Mouse (Mus musculus) left cerebral cortex, postnatal 10 days (tissue): ENCODE measurements around the gene Nicn1. TPM values are rescaled to one million over a fixed set of nuclear protein-coding genes. Genes with fewer than 3 reads are reported as not detected.
A peak's percentile ranks its signal among the peaks of the same experiment; 100 is the strongest.
"Not testable (repeated sequence)": the region's sequence is repeated elsewhere in the genome, so short reads cannot be mapped to it uniquely, and the experiment has no call there.

Experiments used
- DNase-seq, 2 experiments: peaks; one replicate each; pipeline ENCODE4 v3.0.0; 2021 to 2022; ENCODE audit warnings: low spot score in 2 of 2, mixed read lengths in 1 of 2; ENCODE audit errors: extremely low spot score in 1 of 2
- intact Hi-C: fragments of 180-260 bp; cut with DNase I; formaldehyde crosslinking; loops from one replicate; pipeline ENCODE4 v1.15.1; 2025
- total RNA-seq, 2 experiments: library from RNA; stranded (reverse); gene quantifications; 2 replicates each; pipeline ENCODE4 v1.2.3; 2021

The Nicn1 gene
- total RNA-seq: 100 to 1,000 TPM; 118 to 122 TPM

- intact Hi-C loops: no loop called here
- peak; percentile 93 to 97 for DNase-seq
Measured at GRCm38 (mm10) chr9:108290016-108290750, at the start of gene Nicn1. TSS of gene Nicn1 (plus strand) at chr9:108290429.

- DNase-seq: no peak
Measured at GRCm38 (mm10) chr9:108244540-108244939, 45.7 kb upstream of the Nicn1 start.

GRCm38 (mm10) chr9:108244984-108245383 lies 45.2 kb upstream of the Nicn1 start:
- intact Hi-C loops: no loop called here
- no peak for DNase-seq

More at GRCm38 (mm10) chr9:108244540-108244939, 45.7 kb upstream of the Nicn1 start:
- intact Hi-C loops: no loop called here

GRCm38 (mm10) chr9:108248957-108249356 lies 41.3 kb upstream of the Nicn1 start:
- DNase-seq: no peak
- intact Hi-C loops: no loop called here

- no peak for DNase-seq
Measured at GRCm38 (mm10) chr9:108251877-108252276, 38.4 kb upstream of the Nicn1 start.

GRCm38 (mm10) chr9:108252766-108253165 lies 37.5 kb upstream of the Nicn1 start:
- DNase-seq: no peak
- intact Hi-C loops: no loop called here

More at GRCm38 (mm10) chr9:108251877-108252276, 38.4 kb upstream of the Nicn1 start:
- intact Hi-C loops: no loop called here

- no peak for DNase-seq
- intact Hi-C loops: no loop called here
Measured at GRCm38 (mm10) chr9:108260526-108260925, 29.7 kb upstream of the Nicn1 start.

- no peak for DNase-seq
- intact Hi-C loops: no loop called here
Measured at GRCm38 (mm10) chr9:108261865-108262264, 28.4 kb upstream of the Nicn1 start.

GRCm38 (mm10) chr9:108262494-108263049 lies 27.7 kb upstream of the Nicn1 start:
- intact Hi-C loops: no loop called here
- DNase-seq: no peak

- DNase-seq: peak; percentile 11 to 69
- intact Hi-C loops: no loop called here
Measured at GRCm38 (mm10) chr9:108263131-108263681, 27.0 kb upstream of the Nicn1 start.

- DNase-seq: peak; percentile 96 to 100
- intact Hi-C loops: no loop called here
Measured at GRCm38 (mm10) chr9:108263690-108264190, 26.5 kb upstream of the Nicn1 start, which contains the start of gene Dag1. TSS of gene Dag1 (minus strand) at chr9:108263958.

GRCm38 (mm10) chr9:108264191-108264921 lies 25.9 kb upstream of the Nicn1 start:
- intact Hi-C loops: no loop called here
- DNase-seq: peak; percentile 16 to 67

- intact Hi-C loops: no loop called here
- DNase-seq: no peak
Measured at GRCm38 (mm10) chr9:108266261-108266935, 23.8 kb upstream of the Nicn1 start.

- DNase-seq: no peak
- intact Hi-C loops: no loop called here
Measured at GRCm38 (mm10) chr9:108267691-108268090, 22.5 kb upstream of the Nicn1 start.

- intact Hi-C loops, DNase-seq: not testable (repeated sequence)
Measured at GRCm38 (mm10) chr9:108268701-108269100, 21.5 kb upstream of the Nicn1 start.

GRCm38 (mm10) chr9:108271941-108272340 lies 18.3 kb upstream of the Nicn1 start:
- no peak for DNase-seq
- intact Hi-C loops: no loop called here

GRCm38 (mm10) chr9:108272691-108273090 lies 17.5 kb upstream of the Nicn1 start:
- intact Hi-C loops: no loop called here

GRCm38 (mm10) chr9:108273485-108273884 lies 16.7 kb upstream of the Nicn1 start:
- intact Hi-C loops: no loop called here
- DNase-seq: no peak

More at GRCm38 (mm10) chr9:108272691-108273090, 17.5 kb upstream of the Nicn1 start:
- DNase-seq: no peak
